Mouse (Mus musculus) forebrain, embryonic 11.5 days (tissue): ENCODE results near the gene Dlk2. TPM values are rescaled to one million over a fixed set of nuclear protein-coding genes. Genes with fewer than 3 reads are reported as not detected.

Source experiments
- ATAC-seq: fragments of 200-750 bp; cut with Nextera tagmentation; replicated peaks from 2 replicates; pipeline ENCODE4 v1.8.0; 2017; ENCODE audit warnings: moderate TSS enrichment; ENCODE audit not compliant: low FRiP score
- DNase-seq: peaks from one replicate; pipeline ENCODE4 v3.0.0-alpha.2; 2017; ENCODE audit warnings: low spot score
- H3K27ac ChIP-seq: fragments of 300-500 bp; sonication (generic); 2 replicates; pipeline ENCODE4 v1.5.1; 2014; ENCODE audit warnings: low read depth, low read length
- H3K27me3 ChIP-seq: fragments of 300-500 bp; sonication (generic); 2 replicates; pipeline ENCODE4 v1.6.1; 2014; ENCODE audit warnings: mild to moderate bottlenecking, low read length, mixed read lengths; ENCODE audit not compliant: control insufficient read depth, insufficient read depth
- H3K36me3 ChIP-seq: fragments of 300-500 bp; sonication (generic); 2 replicates; pipeline ENCODE4 v1.6.1; 2014; ENCODE audit warnings: mild to moderate bottlenecking, low read length, moderate library complexity, mixed read lengths; ENCODE audit not compliant: control insufficient read depth, insufficient read depth
- H3K4me1 ChIP-seq: fragments of 300-500 bp; sonication (generic); replicated peaks from 2 replicates; pipeline ENCODE4 v1.6.1; 2014; ENCODE audit warnings: low read length, mixed read lengths; ENCODE audit not compliant: control insufficient read depth, insufficient read depth
- H3K4me2 ChIP-seq: fragments of 300-500 bp; sonication (generic); 2 replicates; pipeline ENCODE4 v1.6.1; 2014; ENCODE audit warnings: low read depth, mild to moderate bottlenecking, low read length, moderate library complexity, mixed read lengths; ENCODE audit not compliant: severe bottlenecking
- H3K4me3 ChIP-seq: fragments of 300-500 bp; sonication (generic); 2 replicates; pipeline ENCODE4 v1.5.1; 2014; ENCODE audit warnings: low read depth, low read length
- H3K9ac ChIP-seq: fragments of 300-500 bp; sonication (generic); 2 replicates; pipeline ENCODE4 v1.6.1; 2014; ENCODE audit warnings: low read length
- H3K9me3 ChIP-seq: fragments of 300-500 bp; sonication (generic); 2 replicates; pipeline ENCODE4 v1.6.1; 2016; ENCODE audit warnings: low read length, mixed read lengths; ENCODE audit not compliant: control insufficient read depth
- WGBS: fragments of 180-500 bp; shearing (Covaris S2); extraction: QIAGEN DNeasy Blood & Tissue Kit; methylation state at CpG from one replicate; pipeline ENCODE4 v1.1.7; 2014; 5-methylcytosine and 5-hydroxymethylcytosine counted together
- polyA plus RNA-seq: library from polyadenylated mRNA; unstranded; fragments of >200 nt; fragmentation: Nextera tagmentation; extraction: Ambion mirVana; gene quantifications from 2 replicates; pipeline ENCODE4 v1.2.1, GENCODE M21; 2014

The Dlk2 gene
- polyA plus RNA-seq, 1 experiment from 2014 or later = 1.2 TPM

DNA sequence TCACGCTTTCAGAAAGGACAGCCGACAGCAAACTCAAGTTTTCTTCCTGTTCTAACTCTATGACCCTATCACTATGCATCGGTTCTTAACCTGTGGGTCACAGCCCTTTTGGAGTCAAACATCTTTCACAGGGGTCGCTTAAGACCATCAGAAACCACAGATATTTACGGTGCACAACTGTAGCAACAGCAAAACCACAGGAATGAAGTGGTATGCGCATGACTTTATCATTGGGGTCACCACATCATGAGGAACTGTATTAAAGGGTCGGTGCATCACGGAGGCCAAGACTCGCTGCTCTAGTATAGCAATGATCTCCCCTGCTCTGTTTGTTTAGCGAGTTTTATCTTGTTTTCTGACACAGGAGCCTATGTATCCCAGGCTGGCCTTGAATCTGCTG lies 18.6 kb downstream of the Dlk2 start:
- ATAC-seq = no peak
- Histone ChIP-seq H3K36me3 (no peaks in the 10 kb centered on the region), H3K4me1 (no peaks in the 10 kb centered on the region), H3K9ac (no peak overlapping the region), H3K4me2 (no peak overlapping the region), H3K27ac (no peak overlapping the region), H3K4me3 (no peak overlapping the region), H3K27me3 (no peaks in the 10 kb centered on the region), H3K9me3 (no peaks in the 10 kb centered on the region)
- WGBS = 88% methylated on average over 10 of the region's 10 CpGs
- no peak for DNase-seq

DNA sequence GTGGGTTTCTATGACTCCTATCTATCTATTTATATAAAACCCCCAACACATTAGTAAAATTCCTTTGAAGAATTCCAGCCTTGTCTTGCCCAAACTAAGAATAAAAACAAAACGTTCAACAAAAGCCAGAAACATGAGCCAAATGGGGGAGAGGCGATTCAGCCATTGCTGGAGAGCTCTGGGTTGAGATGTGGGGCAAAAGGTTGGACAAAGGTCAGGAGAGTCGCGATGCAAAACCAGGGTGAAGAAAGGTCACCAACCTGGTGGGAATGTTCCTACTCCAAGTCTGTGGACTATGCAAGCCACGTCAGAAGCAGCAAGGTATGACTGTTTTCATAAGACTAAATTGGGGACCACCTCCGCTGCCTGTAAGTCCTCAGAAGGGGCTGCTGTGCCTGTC lies 23.3 kb downstream of the Dlk2 start:
- WGBS = 82% methylated on average over 6 of the region's 6 CpGs
- DNase-seq (no peak), ATAC-seq (no peak)
- no peaks in the 10 kb centered on the region for H3K9me3 ChIP-seq
- no peaks in the 10 kb centered on the region for H3K4me1 ChIP-seq
- no peak overlapping the region for H3K4me2 ChIP-seq
- no peak overlapping the region for H3K4me3 ChIP-seq
- no peak overlapping the region for H3K27ac ChIP-seq
- no peak overlapping the region for H3K9ac ChIP-seq
- no peaks in the 10 kb centered on the region for H3K27me3 ChIP-seq
- H3K36me3 ChIP-seq = no peaks in the 10 kb centered on the region

DNA sequence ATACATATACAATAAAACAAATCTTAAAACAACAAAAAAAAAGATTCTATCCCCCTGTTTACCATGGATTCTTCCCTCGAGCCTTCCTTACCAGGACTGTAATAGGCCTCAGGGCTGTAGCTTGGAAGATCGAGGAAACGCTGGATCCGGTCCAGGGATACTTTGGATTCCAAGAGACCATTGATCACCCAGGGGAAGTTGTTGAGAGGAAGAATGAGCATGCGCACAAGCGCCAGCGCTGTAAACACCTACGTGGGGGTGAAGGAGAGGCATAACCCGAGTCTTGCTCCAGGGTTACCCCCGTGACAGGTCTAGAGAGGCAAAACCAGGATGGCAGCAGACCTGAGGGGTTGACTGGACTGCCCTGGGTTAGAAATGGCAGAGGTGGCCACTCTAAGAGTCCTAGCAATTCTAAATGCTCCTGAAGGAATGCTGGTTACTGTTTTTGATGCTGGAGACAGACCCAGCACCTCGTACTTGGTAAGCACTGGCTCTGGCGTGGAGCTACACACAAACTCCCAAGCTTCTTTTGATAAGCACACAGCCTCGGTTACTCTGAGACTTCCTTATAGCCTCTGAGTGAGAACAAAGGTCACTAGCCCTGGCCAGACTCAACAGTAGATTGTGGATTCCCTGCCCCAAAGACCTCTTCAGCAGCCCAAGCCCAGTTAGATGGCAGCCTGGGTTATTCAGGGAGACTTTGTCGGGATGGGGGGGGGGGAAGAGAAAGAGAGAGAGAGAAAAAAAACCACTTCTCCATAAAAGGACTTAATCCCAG lies 25.0 kb downstream of the Dlk2 start:
- Histone ChIP-seq H3K4me2 (no peak overlapping the region), H3K9ac (no peak overlapping the region), H3K36me3 (no peaks in the 10 kb centered on the region), H3K9me3 (no peaks in the 10 kb centered on the region), H3K27me3 (no peaks in the 10 kb centered on the region), H3K4me3 (no peak overlapping the region), H3K27ac (no peak overlapping the region), H3K4me1 (no peaks in the 10 kb centered on the region)
- 91% methylated on average over 14 of the region's 14 CpGs for WGBS
- no peak for DNase-seq
- ATAC-seq = no peak

DNA sequence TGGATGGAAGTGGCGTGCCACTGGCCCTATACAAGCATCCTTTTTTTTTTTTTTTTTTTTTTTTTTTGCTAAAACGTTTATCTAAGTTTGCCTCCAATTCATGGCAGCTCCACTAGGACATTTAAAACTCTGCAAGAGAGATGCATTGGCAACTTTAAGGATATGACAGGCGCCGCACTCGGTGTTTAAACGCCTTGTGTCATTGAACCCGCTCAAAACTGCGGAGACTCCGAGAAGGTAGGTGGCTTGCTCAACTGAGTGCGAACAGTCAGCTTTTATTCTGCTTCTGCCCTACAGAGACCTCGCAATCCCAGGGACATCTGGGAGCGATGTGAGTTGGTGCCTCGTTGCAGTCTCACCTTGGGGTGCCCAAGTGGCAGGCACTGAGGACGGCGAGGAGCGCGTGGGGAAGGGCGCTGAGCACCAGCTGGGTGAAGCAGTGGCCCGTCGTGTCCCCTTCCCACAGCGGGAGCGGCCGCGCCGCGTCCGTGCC lies 30.2 kb downstream of the Dlk2 start:
- ATAC-seq (no peak), DNase-seq (no peak)
- Histone ChIP-seq H3K9ac (peak overlapping the region; percentile 75), H3K4me2 (peak overlapping the region; percentile 90), H3K27me3 (no peaks in the 10 kb centered on the region), H3K27ac (peak overlapping the region; percentile 48; the same call in 1 of the 2 replicates), H3K4me3 (peak overlapping the region; percentile 56), H3K4me1 (no peaks in the 10 kb centered on the region; the same call in 1 of the 2 replicates), H3K36me3 (no peaks in the 10 kb centered on the region), H3K9me3 (no peaks in the 10 kb centered on the region)
- 3% methylated on average over 27 of the region's 27 CpGs for WGBS

DNA sequence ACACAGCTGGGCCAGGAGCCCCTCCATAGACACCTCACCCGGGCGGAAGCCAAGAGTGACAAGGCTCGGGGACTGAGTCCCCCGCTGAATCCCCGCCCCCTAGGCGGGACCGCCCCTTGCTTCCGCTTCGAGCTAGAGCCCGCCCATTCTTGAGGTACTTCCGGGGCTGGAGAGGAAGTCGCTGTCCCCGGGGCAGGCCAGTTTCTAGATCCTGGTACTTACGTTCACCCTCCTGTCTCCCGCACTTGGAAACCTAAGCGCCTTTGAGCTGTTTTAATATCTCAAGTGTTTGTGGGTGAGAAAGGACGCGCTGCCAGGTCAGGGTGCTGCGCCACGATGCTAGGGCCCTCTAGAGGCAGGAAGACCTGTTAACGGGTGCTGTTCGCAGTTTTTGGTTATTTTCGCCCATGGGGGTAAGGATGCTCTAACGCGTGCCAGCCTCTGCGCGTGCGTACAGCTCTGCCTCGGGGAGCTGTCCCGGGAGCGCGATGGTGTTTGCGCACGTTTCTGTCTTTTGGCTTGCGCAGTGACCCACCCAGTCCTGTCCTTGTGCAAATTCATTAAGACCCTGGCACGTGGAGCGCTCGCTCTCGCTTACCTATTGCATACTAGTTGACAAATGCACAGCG lies 30.8 kb downstream of the Dlk2 start, which contains the start of gene Abcc10:
TSS of gene Abcc10 (minus strand) at position 447 of the 629 bp plus-strand sequence.
- DNase-seq = peak; percentile 97
- Histone ChIP-seq H3K27ac (peak within 1 kb of the TSS; percentile 92), H3K36me3 (no peaks in the 10 kb centered on the region), H3K9me3 (no peaks in the 10 kb centered on the region), H3K4me3 (peak within 1 kb of the TSS; percentile 56), H3K9ac (peak within 1 kb of the TSS; percentile 75), H3K4me1 (no peaks in the 10 kb centered on the region; the same call in 1 of the 2 replicates), H3K27me3 (no peaks in the 10 kb centered on the region), H3K4me2 (peak within 1 kb of the TSS; percentile 90)
- under 1% methylated on average over 40 of the region's 40 CpGs for WGBS
- ATAC-seq = peak; percentile 99

DNA sequence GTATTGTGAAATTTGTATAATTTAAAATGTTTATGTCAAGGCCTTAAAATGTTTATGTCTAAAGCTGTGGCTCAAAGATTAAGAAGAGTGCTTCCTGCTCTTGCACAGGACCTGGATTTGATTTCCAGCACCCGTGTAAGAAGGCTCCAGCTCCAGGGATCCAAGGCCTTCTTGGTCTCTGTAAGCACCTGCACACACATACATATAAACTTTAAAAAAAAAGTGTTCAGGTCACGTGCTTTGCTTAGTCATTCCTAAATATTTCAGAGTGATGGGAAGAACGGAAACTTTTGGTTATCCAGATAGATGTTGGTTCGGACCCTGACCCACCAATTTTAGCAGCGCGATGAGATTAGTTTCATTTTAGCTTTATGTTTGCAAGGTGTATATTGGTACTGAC lies 31.5 kb downstream of the Dlk2 start:
- peak overlapping the region; percentile 49; the same call in 1 of the 2 replicates for H3K9ac ChIP-seq
- 74% methylated on average over 6 of the region's 6 CpGs for WGBS

DNA sequence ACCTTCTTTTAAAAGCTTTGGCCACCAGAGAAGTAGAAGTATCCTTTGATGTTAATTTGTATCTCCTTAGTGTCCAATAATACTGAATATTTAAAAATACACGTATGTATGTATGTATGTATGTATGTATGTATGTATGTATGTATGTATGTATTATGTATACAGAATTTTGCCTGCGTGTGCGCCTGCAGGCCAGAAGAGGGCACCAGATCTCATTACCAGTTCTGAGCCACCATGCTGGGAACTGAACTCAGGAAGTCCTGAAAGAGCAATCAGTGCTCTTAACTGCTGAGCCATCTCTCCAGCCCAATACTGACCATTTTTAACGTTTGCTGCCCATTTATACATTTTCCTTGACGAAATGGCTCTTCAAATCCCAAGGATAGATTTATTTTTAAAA lies 39.3 kb downstream of the Dlk2 start:
- no peaks in the 10 kb centered on the region for H3K4me1 ChIP-seq
- H3K27ac ChIP-seq = no peak overlapping the region
- H3K36me3 ChIP-seq = no peaks in the 10 kb centered on the region
- no peak overlapping the region for H3K9ac ChIP-seq
- DNase-seq = peak; percentile 54
- no peaks in the 10 kb centered on the region for H3K27me3 ChIP-seq
- WGBS = 22% methylated on average over 5 of the region's 5 CpGs
- H3K4me2 ChIP-seq = no peak overlapping the region
- ATAC-seq = no peak
- H3K4me3 ChIP-seq = no peak overlapping the region
- H3K9me3 ChIP-seq = no peaks in the 10 kb centered on the region

More for the DNA sequence above, 31.5 kb downstream of the Dlk2 start:
- Histone ChIP-seq H3K27ac (peak overlapping the region; percentile 92), H3K4me1 (no peaks in the 10 kb centered on the region; the same call in 1 of the 2 replicates), H3K4me2 (peak overlapping the region; percentile 90), H3K36me3 (no peaks in the 10 kb centered on the region), H3K4me3 (peak overlapping the region; percentile 56), H3K27me3 (no peaks in the 10 kb centered on the region), H3K9me3 (no peaks in the 10 kb centered on the region)
- DNase-seq = no peak
- no peak for ATAC-seq

DNA sequence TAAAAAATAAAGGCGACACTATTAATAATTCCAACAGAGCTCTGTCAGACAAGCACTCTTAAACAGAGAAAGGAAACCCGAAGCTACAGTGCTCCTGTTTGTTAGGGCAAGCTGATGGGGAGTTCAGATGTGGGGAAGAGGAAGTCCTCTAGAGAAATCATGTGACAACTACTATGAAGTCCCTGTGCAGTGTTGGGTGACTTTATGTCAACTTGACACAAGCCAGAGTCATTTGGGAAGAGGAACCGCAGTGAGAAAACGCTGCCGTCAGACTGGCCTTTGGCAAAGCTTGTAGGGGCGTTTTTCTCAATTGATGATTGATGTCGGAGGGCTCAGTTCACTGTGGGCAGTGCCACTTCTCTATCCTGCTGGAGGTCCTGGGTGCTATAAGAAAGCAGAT lies 44.0 kb downstream of the Dlk2 start:
- ATAC-seq = no peak

More for the DNA sequence above, 44.0 kb downstream of the Dlk2 start:
- Histone ChIP-seq H3K27me3 (no peaks in the 10 kb centered on the region), H3K36me3 (no peaks in the 10 kb centered on the region), H3K27ac (no peak overlapping the region), H3K4me3 (no peak overlapping the region), H3K4me2 (no peak overlapping the region), H3K9ac (no peak overlapping the region), H3K4me1 (no peaks in the 10 kb centered on the region), H3K9me3 (0 out of 2 replicates have a peak, but pooled peaks cover 2% of the 10 kb centered on the region)
- DNase-seq = no peak
- WGBS = 89% methylated on average over 7 of the region's 7 CpGs
